Mouse (Mus musculus) MEL (cell line): ENCODE data around the gene Cox6a1. TPM values are rescaled to one million over a fixed set of nuclear protein-coding genes. Genes with fewer than 3 reads are reported as not detected.

Source experiments
- DNase-seq: peaks from one replicate; pipeline ENCODE4 v3.0.0; 2011; ENCODE audit warnings: low read depth, low spot score
- H3K27ac ChIP-seq: 2 replicates; pipeline ENCODE4 v1.5.1; 2012; ENCODE audit warnings: low read depth, mild to moderate bottlenecking, control low read depth, low read length, moderate library complexity; ENCODE audit not compliant: control insufficient read depth
- H3K27me3 ChIP-seq, 2 experiments: fragments of 150-350 bp in 1 of 2; sonication (generic) in 1 of 2; 2 replicates each; pipeline ENCODE4 v1.6.1; 2012; ENCODE audit warnings: low read length in 2 of 2, mild to moderate bottlenecking in 2 of 2, improper control_type of control experiment in 1 of 2, moderate library complexity in 1 of 2; ENCODE audit not compliant: insufficient read depth in 2 of 2, control insufficient read depth in 1 of 2
- H3K36me3 ChIP-seq, 2 experiments: 2 replicates each; pipeline ENCODE4 v1.6.1; 2012 to 2014; ENCODE audit warnings: low read length in 2 of 2, improper control_type of control experiment in 1 of 2, inconsistent platforms in 1 of 2, mild to moderate bottlenecking in 1 of 2; ENCODE audit not compliant: insufficient read depth in 2 of 2, control insufficient read depth in 1 of 2
- H3K4me1 ChIP-seq, 2 experiments: fragments of 150-350 bp in 1 of 2; sonication (generic) in 1 of 2; 2 replicates each; pipeline ENCODE4 v1.6.1; 2012; ENCODE audit warnings: low read length in 2 of 2, improper control_type of control experiment in 1 of 2, mild to moderate bottlenecking in 1 of 2; ENCODE audit not compliant: insufficient read depth in 2 of 2, control insufficient read depth in 1 of 2
- H3K4me3 ChIP-seq, 2 experiments: fragments of 150-350 bp in 1 of 2; sonication (generic) in 1 of 2; 2 replicates each; pipeline ENCODE4 v1.5.1; 2012; ENCODE audit warnings: low read depth in 2 of 2, low read length in 2 of 2, mild to moderate bottlenecking in 2 of 2, moderate library complexity in 2 of 2, control low read depth in 1 of 2, improper control_type of control experiment in 1 of 2; ENCODE audit not compliant: control insufficient read depth in 1 of 2, insufficient read depth in 1 of 2
- H3K79me2 ChIP-seq: 2 replicates; pipeline ENCODE4 v1.6.1; 2012; ENCODE audit warnings: mild to moderate bottlenecking, low read length, moderate library complexity; ENCODE audit not compliant: control insufficient read depth, poor library complexity, insufficient read depth
- H3K9ac ChIP-seq: 2 replicates; pipeline ENCODE4 v1.6.1; 2012; ENCODE audit warnings: low read depth, mild to moderate bottlenecking, control low read depth, low read length, moderate library complexity; ENCODE audit not compliant: control insufficient read depth, poor library complexity, severe bottlenecking
- H3K9me3 ChIP-seq: fragments of 150-350 bp; sonication (generic); replicated peaks from 2 replicates; pipeline ENCODE4 v1.6.1; 2012; ENCODE audit warnings: mild to moderate bottlenecking, low read length, improper control_type of control experiment, moderate library complexity; ENCODE audit not compliant: insufficient read depth
- BHLHE40 ChIP-seq: IDR thresholded peaks from 2 replicates; pipeline ENCODE4 v1.6.1; 2012; ENCODE audit warnings: low read depth, mild to moderate bottlenecking, inconsistent platforms, low read length, improper control_type of control experiment, borderline replicate concordance
- CHD1 ChIP-seq: IDR thresholded peaks from 2 replicates; pipeline ENCODE4 v1.6.1; 2012; ENCODE audit warnings: low read depth, mild to moderate bottlenecking, inconsistent platforms, low read length, improper control_type of control experiment
- CTCF ChIP-seq, 3 experiments: IDR thresholded peaks in 2 of 3; conservative IDR thresholded peaks in 1 of 3; 2 replicates each; pipeline ENCODE4 v1.5.1; 2011 to 2012; ENCODE audit warnings: low read length in 3 of 3, low read depth in 2 of 3, mild to moderate bottlenecking in 2 of 3, improper control_type of control experiment in 1 of 3, inconsistent platforms in 1 of 3, mixed read lengths in 1 of 3, moderate library complexity in 1 of 3; ENCODE audit not compliant: control insufficient read depth in 1 of 3, insufficient read depth in 1 of 3, poor library complexity in 1 of 3, severe bottlenecking in 1 of 3
- ELF1 ChIP-seq: IDR thresholded peaks from 2 replicates; pipeline ENCODE4 v1.6.1; 2014; ENCODE audit warnings: low read depth, mild to moderate bottlenecking, inconsistent platforms, low read length, improper control_type of control experiment, moderate library complexity
- EP300 ChIP-seq, 2 experiments: IDR thresholded peaks; 2 replicates each; pipeline ENCODE4 v1.6.1; 2011; ENCODE audit warnings: improper control_type of control experiment in 2 of 2, low read length in 2 of 2, low read depth in 1 of 2, mild to moderate bottlenecking in 1 of 2
- ETS1 ChIP-seq: IDR thresholded peaks from 2 replicates; pipeline ENCODE4 v1.6.1; 2012; ENCODE audit warnings: low read depth, mild to moderate bottlenecking, inconsistent platforms, low read length, improper control_type of control experiment, moderate library complexity
- GABPA ChIP-seq: IDR thresholded peaks from 2 replicates; pipeline ENCODE4 v1.6.1; 2012; ENCODE audit warnings: low read depth, mild to moderate bottlenecking, inconsistent platforms, low read length, improper control_type of control experiment, moderate library complexity
- GATA1 ChIP-seq: IDR thresholded peaks from 2 replicates; pipeline ENCODE4 v1.6.1; 2011; ENCODE audit warnings: low read depth, low read length, improper control_type of control experiment
- HCFC1 ChIP-seq: IDR thresholded peaks from 2 replicates; pipeline ENCODE4 v1.6.1; 2012; ENCODE audit warnings: low read depth, mild to moderate bottlenecking, inconsistent platforms, low read length, improper control_type of control experiment, moderate library complexity
- JUND ChIP-seq: IDR thresholded peaks from 2 replicates; pipeline ENCODE4 v1.6.1; 2011; ENCODE audit warnings: low read depth, mild to moderate bottlenecking, improper control_type of control experiment, low read length
- MAFK ChIP-seq: IDR thresholded peaks from 2 replicates; pipeline ENCODE4 v1.6.1; 2011; ENCODE audit warnings: low read depth, mild to moderate bottlenecking, low read length, improper control_type of control experiment, borderline replicate concordance
- MAX ChIP-seq: IDR thresholded peaks from 2 replicates; pipeline ENCODE4 v1.6.1; 2011; ENCODE audit warnings: low read length, improper control_type of control experiment
- MAZ ChIP-seq: IDR thresholded peaks from 2 replicates; pipeline ENCODE4 v1.6.1; 2012; ENCODE audit warnings: low read depth, mild to moderate bottlenecking, inconsistent platforms, low read length, improper control_type of control experiment
- MYB ChIP-seq: IDR thresholded peaks from 2 replicates; pipeline ENCODE4 v1.6.1; 2011; ENCODE audit warnings: mild to moderate bottlenecking, low read depth, low read length, improper control_type of control experiment
- NELFE ChIP-seq: IDR thresholded peaks from 2 replicates; pipeline ENCODE4 v1.6.1; 2011; ENCODE audit warnings: low read depth, low read length, improper control_type of control experiment
- NRF1 ChIP-seq: IDR thresholded peaks from 2 replicates; pipeline ENCODE4 v1.6.1; 2014; ENCODE audit warnings: low read depth, mild to moderate bottlenecking, inconsistent platforms, low read length, improper control_type of control experiment, moderate library complexity; ENCODE audit not compliant: poor library complexity, insufficient read depth, severe bottlenecking
- POLR2A ChIP-seq, 2 experiments: IDR thresholded peaks; 2 replicates each; pipeline ENCODE4 v1.6.1; 2011 to 2012; ENCODE audit warnings: low read length in 2 of 2, mild to moderate bottlenecking in 2 of 2, control low read depth in 1 of 2, improper control_type of control experiment in 1 of 2, low read depth in 1 of 2, moderate library complexity in 1 of 2; ENCODE audit not compliant: control insufficient read depth in 1 of 2, insufficient read depth in 1 of 2, poor library complexity in 1 of 2
- POLR2AphosphoS2 ChIP-seq: IDR thresholded peaks from 2 replicates; pipeline ENCODE4 v1.6.1; 2011; ENCODE audit warnings: low read length, improper control_type of control experiment
- POLR2AphosphoS5 ChIP-seq: IDR thresholded peaks from 2 replicates; pipeline ENCODE4 v1.6.1; 2012; ENCODE audit warnings: low read depth, borderline replicate concordance, mild to moderate bottlenecking, inconsistent platforms, low read length, moderate library complexity, mixed read lengths
- RAD21 ChIP-seq: IDR thresholded peaks from 2 replicates; pipeline ENCODE4 v1.6.1; 2011; ENCODE audit warnings: mild to moderate bottlenecking, low read depth, low read length, improper control_type of control experiment
- RCOR1 ChIP-seq: IDR thresholded peaks from 2 replicates; pipeline ENCODE4 v1.6.1; 2012; ENCODE audit warnings: low read depth, mild to moderate bottlenecking, inconsistent platforms, low read length, improper control_type of control experiment
- SIN3A ChIP-seq: IDR thresholded peaks from 2 replicates; pipeline ENCODE4 v1.6.1; 2012; ENCODE audit warnings: low read length, improper control_type of control experiment, inconsistent platforms
- SMC3 ChIP-seq: IDR thresholded peaks from 2 replicates; pipeline ENCODE4 v1.6.1; 2011; ENCODE audit warnings: low read depth, low read length, improper control_type of control experiment
- TBP ChIP-seq: IDR thresholded peaks from 2 replicates; pipeline ENCODE4 v1.8.0; 2011; ENCODE audit warnings: low read depth, low read length, improper control_type of control experiment
- TCF12 ChIP-seq: IDR thresholded peaks from 2 replicates; pipeline ENCODE4 v1.6.1; 2014; ENCODE audit warnings: low read depth, mild to moderate bottlenecking, inconsistent platforms, low read length, improper control_type of control experiment, moderate library complexity
- USF1 ChIP-seq: IDR thresholded peaks from 2 replicates; pipeline ENCODE4 v1.6.1; 2014; ENCODE audit warnings: low read depth, mild to moderate bottlenecking, inconsistent platforms, low read length, improper control_type of control experiment, moderate library complexity
- ZC3H11A ChIP-seq: IDR thresholded peaks from 2 replicates; pipeline ENCODE4 v1.6.1; 2012; ENCODE audit warnings: low read depth, mild to moderate bottlenecking, inconsistent platforms, low read length, improper control_type of control experiment
- ZKSCAN1 ChIP-seq: IDR thresholded peaks from 2 replicates; pipeline ENCODE4 v1.6.1; 2012; ENCODE audit warnings: low read depth, mild to moderate bottlenecking, inconsistent platforms, low read length, improper control_type of control experiment, moderate library complexity
- ZMIZ1 ChIP-seq: IDR thresholded peaks from 2 replicates; pipeline ENCODE4 v1.6.1; 2012; ENCODE audit warnings: low read depth, mild to moderate bottlenecking, inconsistent platforms, low read length, improper control_type of control experiment, moderate library complexity
- ZNF384 ChIP-seq: IDR thresholded peaks from 2 replicates; pipeline ENCODE4 v1.6.1; 2012; ENCODE audit warnings: low read depth, mild to moderate bottlenecking, inconsistent platforms, low read length, improper control_type of control experiment
- polyA plus RNA-seq, 2 experiments: library from polyadenylated mRNA; stranded (reverse) in 1 of 2; unstranded in 1 of 2; fragments of >175 nt in 1 of 2; fragments of >200 nt in 1 of 2; gene quantifications; 2 replicates each; pipeline versions ENCODE4 v1.2.1 to v1.2.4; 2012; ENCODE audit warnings: low replicate concordance in 2 of 2, low read depth in 1 of 2; ENCODE audit not compliant: insufficient read length in 2 of 2, insufficient read depth in 1 of 2, missing spikeins in 1 of 2
- total RNA-seq: library from RNA; depleted of rRNA; stranded (reverse); fragments of 300-350 nt; gene quantifications from 2 replicates; pipeline ENCODE4 v1.2.3, GENCODE M21; 2012

Cox6a1 gene
- total and polyA plus RNA-seq, 3 experiments, result 328 to 1,215 (median 749) TPM

GRCm38 (mm10) chr5:115301615-115302014 lies 47.2 kb downstream of the Cox6a1 start:
- H3K9me3 ChIP-seq, result no peaks in the 10 kb centered on the region
- H3K4me3 ChIP-seq, result peak overlapping the region; percentile 70 to 72
- no peak for DNase-seq
- H3K4me1 ChIP-seq, result peaks cover 0 to 11% of the 10 kb centered on the region in 2 experiments; a peak in 3 of 4 replicates
- TF ChIP-seq NELFE, result no peak
- no peak for TF ChIP-seq ZNF384
- no peak for TF ChIP-seq ELF1
- TF ChIP-seq USF1, result no peak
- TF ChIP-seq SMC3, result no peak
- TF ChIP-seq JUND, result no peak
- no peak for TF ChIP-seq POLR2AphosphoS2
- TF ChIP-seq MYB, result no peak
- TF ChIP-seq MAFK, result no peak
- TF ChIP-seq EP300 (IDR thresholded peaks at IDR 0.05; ENCODE audit: low read depth in 1 of 2, low read length in 2 of 2), result no peak
- no peak for TF ChIP-seq MAX
- TF ChIP-seq TCF12, result no peak
- TF ChIP-seq ZKSCAN1, result no peak
- TF ChIP-seq ZC3H11A, result no peak
- no peak for TF ChIP-seq GATA1
- no peak for TF ChIP-seq POLR2A (IDR thresholded peaks at IDR 0.05; ENCODE audit: control insufficient read depth in 1 of 2, insufficient read depth in 1 of 2, low read depth in 1 of 2, low read length in 2 of 2, poor library complexity in 1 of 2)
- TF ChIP-seq CHD1, result no peak
- TF ChIP-seq MAZ, result no peak
- H3K79me2 ChIP-seq, result peaks cover 20% of the 10 kb centered on the region
- no peaks in the 10 kb centered on the region for H3K27me3 ChIP-seq
- H3K27ac ChIP-seq, result peak overlapping the region; percentile 65
- peak overlapping the region; percentile 79 for H3K9ac ChIP-seq
- peaks cover 15 to 19% of the 10 kb centered on the region in 2 experiments for H3K36me3 ChIP-seq

GRCm38 (mm10) chr5:115300792-115301614 lies 47.8 kb downstream of the Cox6a1 start, which contains the start of gene Dynll1:
Dynll1 (minus strand) TSS chr5:115300999.
- peaks cover 0 to 17% of the 10 kb centered on the region in 2 experiments; a peak in 3 of 4 replicates for H3K4me1 ChIP-seq
- H3K4me3 ChIP-seq, result peak within 1 kb of the TSS; percentile 86 to 89
- peaks cover 20% of the 10 kb centered on the region for H3K79me2 ChIP-seq
- H3K27me3 ChIP-seq, result no peaks in the 10 kb centered on the region
- peaks cover 15 to 24% of the 10 kb centered on the region in 2 experiments for H3K36me3 ChIP-seq
- peak; percentile 98 for DNase-seq
- peak within 1 kb of the TSS; percentile 73 for H3K27ac ChIP-seq
- H3K9ac ChIP-seq, result peak within 1 kb of the TSS; percentile 81
- H3K9me3 ChIP-seq, result no peaks in the 10 kb centered on the region
- peak; percentile 59; the same call in 1 of the 2 replicates for TF ChIP-seq NRF1
- peak; percentile 95 for TF ChIP-seq BHLHE40
- peak; percentile 97 for TF ChIP-seq SIN3A
- no peak for TF ChIP-seq JUND
- TF ChIP-seq ETS1, result peak; percentile 61; the same call in 1 of the 2 replicates
- TF ChIP-seq CTCF (IDR thresholded peaks at IDR 0.05 in 2 of 3, conservative IDR thresholded peaks at IDR 0.05 in 1 of 3; ENCODE audit: control insufficient read depth in 1 of 3, insufficient read depth in 1 of 3, low read depth in 2 of 3, low read length in 3 of 3, poor library complexity in 1 of 3, severe bottlenecking in 1 of 3), result no peak
- peak; percentile 76 for TF ChIP-seq HCFC1
- peak; percentile 79 for TF ChIP-seq TBP
- TF ChIP-seq RCOR1, result peak; percentile 99
- no peak for TF ChIP-seq GABPA
- TF ChIP-seq POLR2AphosphoS5, result 0 out of 2 replicates have a peak, but pooled peaks have one; percentile 58
- TF ChIP-seq MAX, result peak; percentile 90
- TF ChIP-seq ELF1, result peak; percentile 75
- TF ChIP-seq ZMIZ1, result peak; percentile 93
- no peak for TF ChIP-seq RAD21
- TF ChIP-seq MAFK, result peak; percentile 100
- 0 out of 2 replicates have a peak, but pooled peaks have one; percentile 80 for TF ChIP-seq MAZ
- no peak for TF ChIP-seq ZC3H11A
